Mouse (Mus musculus) small intestine, adult 2 months (tissue): ENCODE results near the gene Sds.

Experiments
- CTCF ChIP-seq: fragments of 200-500 bp; IDR thresholded peaks from 2 replicates; pipeline ENCODE4 v1.5.1; 2012; ENCODE audit warnings: low read depth, mild to moderate bottlenecking, control low read depth, inconsistent platforms, low read length, moderate library complexity, mixed read lengths; ENCODE audit not compliant: insufficient replicate concordance, insufficient read length; ENCODE audit errors: extremely low read depth
- POLR2A ChIP-seq: fragments of 200-500 bp; IDR thresholded peaks from 2 replicates; pipeline ENCODE4 v1.6.1; 2012; ENCODE audit warnings: low read depth, mild to moderate bottlenecking, control low read depth, inconsistent platforms, low read length, moderate library complexity

DNA sequence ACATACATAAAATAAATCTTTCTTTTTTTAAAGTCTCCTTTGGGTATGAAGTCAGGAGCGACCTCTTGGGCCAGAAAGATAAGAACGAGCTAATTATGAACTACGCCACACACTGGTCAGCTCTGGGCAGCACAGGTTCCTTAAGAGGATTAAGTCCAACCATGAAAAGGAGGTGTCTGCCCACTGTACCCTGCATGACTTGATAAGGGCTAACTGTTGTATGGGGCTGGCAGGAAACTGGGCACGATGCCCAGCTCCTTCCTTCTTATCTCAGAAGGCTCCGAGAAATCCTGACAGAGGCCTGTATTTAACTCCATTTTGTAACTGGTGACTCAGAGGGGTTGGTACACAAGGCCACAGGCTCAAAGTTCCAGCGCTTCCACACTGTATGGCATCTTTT lies 10.5 kb upstream of the Sds start:
- TF ChIP-seq POLR2A (no peak), CTCF (no peak)
